Mouse (Mus musculus) ES-Bruce4 (cell line): ENCODE data around the gene Prkg2.

Experiments
- CTCF ChIP-seq: IDR thresholded peaks from one replicate; pipeline ENCODE4 v1.8.1; 2011; ENCODE audit warnings: low read depth, low read length
- EP300 ChIP-seq: IDR thresholded peaks from 2 replicates; pipeline ENCODE4 v1.6.1; 2011; ENCODE audit warnings: low read depth, low read length; ENCODE audit not compliant: insufficient read depth
- POLR2A ChIP-seq: IDR thresholded peaks from one replicate; pipeline ENCODE4 v1.8.1; 2011; ENCODE audit warnings: low read length; ENCODE audit not compliant: insufficient read depth

GRCm38 (mm10) chr5:98986011-98986410 lies 51.1 kb downstream of the Prkg2 start:
- no peak for TF ChIP-seq POLR2A
- TF ChIP-seq EP300, result no peak
- TF ChIP-seq CTCF, result no peak
